Mouse (Mus musculus) neural tube, embryonic 13.5 days (tissue): ENCODE measurements around the gene Wnt5b. TPM values are rescaled to one million over a fixed set of nuclear protein-coding genes. Genes with fewer than 3 reads are reported as not detected.
A peak's percentile ranks its signal among the peaks of the same experiment; 100 is the strongest.

Source experiments
- ATAC-seq: fragments of 200-750 bp; cut with Nextera tagmentation; 2 replicates; pipeline ENCODE4 v1.8.0; 2017; ENCODE audit warnings: low read depth, mild to moderate bottlenecking, moderate TSS enrichment, moderate library complexity
- H3K27ac ChIP-seq: fragments of 300-500 bp; sonication (generic); replicated peaks from 2 replicates; pipeline ENCODE4 v1.5.1; 2015; ENCODE audit warnings: moderate library complexity, mild to moderate bottlenecking, inconsistent platforms
- H3K27me3 ChIP-seq: fragments of 300-500 bp; sonication (generic); 2 replicates; pipeline ENCODE4 v1.6.1; 2015; ENCODE audit warnings: mild to moderate bottlenecking, inconsistent platforms
- H3K36me3 ChIP-seq: fragments of 300-500 bp; sonication (generic); 2 replicates; pipeline ENCODE4 v1.6.1; 2015; ENCODE audit warnings: mild to moderate bottlenecking, inconsistent platforms
- H3K4me1 ChIP-seq: fragments of 300-500 bp; sonication (generic); replicated peaks from 2 replicates; pipeline ENCODE4 v1.6.1; 2015; ENCODE audit warnings: inconsistent platforms
- H3K4me2 ChIP-seq: fragments of 300-500 bp; sonication (generic); 2 replicates; pipeline ENCODE4 v1.6.1; 2015; ENCODE audit warnings: inconsistent platforms, mild to moderate bottlenecking, moderate library complexity
- H3K4me3 ChIP-seq: fragments of 300-500 bp; sonication (generic); 2 replicates; pipeline ENCODE4 v1.5.1; 2015; ENCODE audit warnings: mild to moderate bottlenecking, inconsistent platforms
- H3K9ac ChIP-seq: fragments of 300-500 bp; sonication (generic); 2 replicates; pipeline ENCODE4 v1.6.1; 2015; ENCODE audit warnings: moderate library complexity, mild to moderate bottlenecking, inconsistent platforms
- H3K9me3 ChIP-seq: fragments of 300-500 bp; sonication (generic); 2 replicates; pipeline ENCODE4 v1.6.1; 2016; ENCODE audit warnings: inconsistent platforms
- WGBS: fragments of 180-500 bp; shearing (Covaris S2); methylation state at CpG from one replicate; pipeline ENCODE4 v1.1.7; 2015; 5-methylcytosine and 5-hydroxymethylcytosine counted together
- polyA plus RNA-seq: library from polyadenylated mRNA; unstranded; fragments of >200 nt; fragmentation: Nextera tagmentation; extraction: Ambion mirVana; gene quantifications from 2 replicates; pipeline ENCODE4 v1.2.1, GENCODE M21; 2015

Gene Wnt5b
- polyA plus RNA-seq, 1 experiment from 2014 or later, result 4.3 TPM

- Histone ChIP-seq H3K4me3 (no peak overlapping the region), H3K4me2 (no peak overlapping the region), H3K9ac (no peak overlapping the region), H3K9me3 (no peaks in the 10 kb centered on the region), H3K27me3 (no peaks in the 10 kb centered on the region), H3K27ac (no peak overlapping the region), H3K4me1 (no peaks in the 10 kb centered on the region), H3K36me3 (no peaks in the 10 kb centered on the region)
- WGBS, result 83% methylated on average over 2 of the region's 2 CpGs
- no peak for ATAC-seq
These were observed 76.4 kb downstream of the Wnt5b start for GRCm38 (mm10) chr6:119467785-119468059.

- ATAC-seq, result no peak
- no peak overlapping the region for H3K4me2 ChIP-seq
- no peaks in the 10 kb centered on the region for H3K36me3 ChIP-seq
- no peak overlapping the region for H3K27ac ChIP-seq
- no peaks in the 10 kb centered on the region for H3K27me3 ChIP-seq
- H3K9ac ChIP-seq, result no peak overlapping the region
- 76% methylated on average over 10 of the region's 10 CpGs for WGBS
- no peaks in the 10 kb centered on the region for H3K4me1 ChIP-seq
- no peaks in the 10 kb centered on the region for H3K9me3 ChIP-seq
- no peak overlapping the region for H3K4me3 ChIP-seq
These were observed 77.0 kb downstream of the Wnt5b start for GRCm38 (mm10) chr6:119466921-119467784.

GRCm38 (mm10) chr6:119466161-119466560 lies 78.0 kb downstream of the Wnt5b start:
- WGBS, result 97% methylated on average over 1 of the region's 1 CpGs
- no peak for ATAC-seq

GRCm38 (mm10) chr6:119460391-119460790 lies 83.8 kb downstream of the Wnt5b start:
- WGBS, result 80% methylated on average over 5 of the region's 5 CpGs
- ATAC-seq, result no peak
- no peaks in the 10 kb centered on the region for H3K9me3 ChIP-seq

More at GRCm38 (mm10) chr6:119466161-119466560, 78.0 kb downstream of the Wnt5b start:
- Histone ChIP-seq H3K27ac (no peak overlapping the region), H3K9ac (no peak overlapping the region), H3K9me3 (no peaks in the 10 kb centered on the region), H3K4me1 (no peaks in the 10 kb centered on the region), H3K27me3 (no peaks in the 10 kb centered on the region), H3K4me2 (no peak overlapping the region), H3K4me3 (no peak overlapping the region), H3K36me3 (no peaks in the 10 kb centered on the region)

GRCm38 (mm10) chr6:119459041-119459440 lies 85.1 kb downstream of the Wnt5b start:
- WGBS, result 88% methylated on average over 4 of the region's 4 CpGs
- H3K9ac ChIP-seq, result no peak overlapping the region
- H3K27me3 ChIP-seq, result no peaks in the 10 kb centered on the region
- H3K4me3 ChIP-seq, result no peak overlapping the region
- ATAC-seq, result no peak
- no peak overlapping the region for H3K4me2 ChIP-seq
- no peaks in the 10 kb centered on the region for H3K9me3 ChIP-seq
- no peaks in the 10 kb centered on the region for H3K4me1 ChIP-seq
- no peak overlapping the region for H3K27ac ChIP-seq
- no peaks in the 10 kb centered on the region for H3K36me3 ChIP-seq

More at GRCm38 (mm10) chr6:119460391-119460790, 83.8 kb downstream of the Wnt5b start:
- Histone ChIP-seq H3K36me3 (no peaks in the 10 kb centered on the region), H3K9ac (no peak overlapping the region), H3K27ac (no peak overlapping the region), H3K4me3 (no peak overlapping the region), H3K4me1 (no peaks in the 10 kb centered on the region), H3K27me3 (no peaks in the 10 kb centered on the region), H3K4me2 (no peak overlapping the region)

GRCm38 (mm10) chr6:119458166-119458565 lies 86.0 kb downstream of the Wnt5b start:
- Histone ChIP-seq H3K27ac (no peak overlapping the region), H3K4me1 (0 out of 2 replicates have a peak, but pooled peaks cover 2% of the 10 kb centered on the region), H3K4me3 (no peak overlapping the region), H3K36me3 (no peaks in the 10 kb centered on the region), H3K9ac (no peak overlapping the region), H3K9me3 (no peaks in the 10 kb centered on the region), H3K27me3 (no peaks in the 10 kb centered on the region), H3K4me2 (no peak overlapping the region)
- no peak for ATAC-seq
- WGBS, result 66% methylated on average over 8 of the region's 8 CpGs

GRCm38 (mm10) chr6:119451981-119452499 lies 92.1 kb downstream of the Wnt5b start:
- no peaks in the 10 kb centered on the region for H3K36me3 ChIP-seq
- H3K27ac ChIP-seq, result peak overlapping the region; percentile 97
- peak overlapping the region; percentile 72 for H3K9ac ChIP-seq
- H3K4me3 ChIP-seq, result peak overlapping the region; percentile 37
- H3K9me3 ChIP-seq, result no peaks in the 10 kb centered on the region
- ATAC-seq, result peak; percentile 82
- peaks cover 4% of the 10 kb centered on the region; the same call in 1 of the 2 replicates for H3K27me3 ChIP-seq
- peaks cover 48% of the 10 kb centered on the region for H3K4me1 ChIP-seq
- H3K4me2 ChIP-seq, result peak overlapping the region; percentile 73
- WGBS, result under 1% methylated on average over 15 of the region's 15 CpGs

GRCm38 (mm10) chr6:119450965-119451943 lies 92.9 kb downstream of the Wnt5b start:
- peak overlapping the region; percentile 97 for H3K27ac ChIP-seq
- ATAC-seq, result no peak

GRCm38 (mm10) chr6:119449060-119449499 lies 95.1 kb downstream of the Wnt5b start:
- no peak for ATAC-seq
- WGBS, result 2% methylated on average over 15 of the region's 23 CpGs

More at GRCm38 (mm10) chr6:119450965-119451943, 92.9 kb downstream of the Wnt5b start:
- 32% methylated on average over 14 of the region's 14 CpGs for WGBS
- H3K4me1 ChIP-seq, result peaks cover 48% of the 10 kb centered on the region
- H3K36me3 ChIP-seq, result no peaks in the 10 kb centered on the region
- H3K9ac ChIP-seq, result peak overlapping the region; percentile 57
- peak overlapping the region; percentile 73 for H3K4me2 ChIP-seq
- peaks cover 4% of the 10 kb centered on the region; the same call in 1 of the 2 replicates for H3K27me3 ChIP-seq
- no peaks in the 10 kb centered on the region for H3K9me3 ChIP-seq
- H3K4me3 ChIP-seq, result peak overlapping the region; percentile 37

DNA sequence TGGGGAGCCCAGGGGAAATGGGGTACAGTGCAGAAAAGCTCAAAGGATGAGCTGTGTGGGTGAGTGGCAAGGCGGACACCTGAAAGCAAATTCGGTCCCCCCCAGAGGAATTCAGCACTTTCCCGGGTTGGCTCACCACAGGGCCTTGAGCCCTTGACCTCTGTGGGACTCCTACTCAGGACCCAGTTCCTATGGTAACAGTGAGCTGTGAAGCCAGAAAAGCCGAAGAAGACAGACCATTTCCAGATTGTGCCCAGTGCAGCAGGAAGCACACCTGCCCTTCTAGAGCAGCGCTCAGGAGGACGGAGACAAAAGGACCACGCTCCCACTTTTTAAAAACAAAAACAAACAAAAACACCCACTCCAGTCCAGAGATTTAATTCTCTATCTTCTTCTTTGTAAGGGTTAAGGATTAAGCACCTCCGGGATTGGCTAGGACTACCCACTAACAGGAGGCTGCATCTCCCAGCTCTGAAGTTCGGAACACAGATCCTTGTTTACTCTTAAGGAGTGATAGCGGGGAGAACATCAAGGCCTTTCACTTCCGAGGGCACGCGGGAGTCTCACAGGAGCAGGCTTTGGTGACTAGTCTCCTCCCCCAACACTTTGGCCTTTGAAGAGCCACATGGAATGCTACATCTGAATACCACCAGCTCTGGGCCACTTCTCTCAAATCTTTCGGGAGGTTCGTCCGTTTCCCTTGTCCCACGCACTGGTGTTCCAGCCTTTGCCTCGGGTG lies 95.7 kb downstream of the Wnt5b start:
- Histone ChIP-seq H3K36me3 (no peaks in the 10 kb centered on the region), H3K9ac (peak overlapping the region; percentile 58; the same call in 1 of the 2 replicates), H3K4me1 (peaks cover 51% of the 10 kb centered on the region), H3K4me3 (peak overlapping the region; percentile 32), H3K27me3 (peaks cover 4% of the 10 kb centered on the region; the same call in 1 of the 2 replicates), H3K4me2 (peak overlapping the region; percentile 59), H3K27ac (no peak overlapping the region), H3K9me3 (no peaks in the 10 kb centered on the region)
- ATAC-seq, result no peak
- 7% methylated on average over 18 of the region's 18 CpGs for WGBS

More at GRCm38 (mm10) chr6:119449060-119449499, 95.1 kb downstream of the Wnt5b start:
- H3K4me1 ChIP-seq, result peaks cover 48% of the 10 kb centered on the region
- peaks cover 4% of the 10 kb centered on the region; the same call in 1 of the 2 replicates for H3K27me3 ChIP-seq
- H3K4me2 ChIP-seq, result peak overlapping the region; percentile 59
- H3K9ac ChIP-seq, result peak overlapping the region; percentile 58; the same call in 1 of the 2 replicates
- H3K36me3 ChIP-seq, result no peaks in the 10 kb centered on the region
- H3K27ac ChIP-seq, result no peak overlapping the region
- peak overlapping the region; percentile 32 for H3K4me3 ChIP-seq
- H3K9me3 ChIP-seq, result no peaks in the 10 kb centered on the region
